Comparison of ENCODE assay signal across 9 mouse cellular contexts in the genomic region with DNA sequence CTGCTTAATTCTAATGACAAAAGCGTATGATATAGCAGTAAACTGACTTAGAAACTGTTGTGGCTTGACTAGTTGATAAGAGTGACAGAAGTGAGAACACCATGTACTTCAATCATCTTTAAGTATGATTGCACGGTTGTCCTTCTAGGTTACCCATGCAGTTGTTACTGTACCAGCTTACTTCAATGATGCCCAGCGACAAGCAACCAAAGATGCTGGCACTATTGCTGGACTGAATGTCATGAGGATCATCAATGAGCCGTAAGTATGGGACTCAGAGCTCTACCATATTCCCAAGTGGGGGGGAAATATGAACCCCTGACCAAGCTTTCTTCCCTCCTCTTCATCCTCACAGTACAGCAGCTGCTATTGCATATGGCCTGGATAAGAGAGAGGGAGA. TPM values are rescaled to one million over a fixed set of nuclear protein-coding genes. Genes with fewer than 3 reads are reported as not detected.
A peak's percentile ranks its signal among the peaks of the same experiment; 100 is the strongest.
DNase-seq lines count a peak whose midpoint lies in the region; ATAC-seq and TF ChIP-seq lines count a peak whose summit lies in the region.
"Had no signal": no experiment of that assay in that cellular context is flagged by ENCODE, and none has a peak within 500 bp of the region (broad histone marks: within the 10 kb centered on the region; RNA-seq: fewer than 3 reads in every experiment).

No protein-coding gene starts in this region.

- no peak for TF ChIP-seq CTCF in MEL (IDR thresholded peaks at IDR 0.05 in 2 of 3, conservative IDR thresholded peaks at IDR 0.05 in 1 of 3; ENCODE audit: control insufficient read depth in 1 of 3, insufficient read depth in 1 of 3, low read depth in 2 of 3, low read length in 3 of 3, poor library complexity in 1 of 3, severe bottlenecking in 1 of 3)

- peak overlapping the region; percentile 96 for H3K4me3 ChIP-seq in heart, embryonic 12.5 days
- peak overlapping the region; percentile 68 to 92 for H3K4me3 ChIP-seq in MEL (ENCODE audit: control insufficient read depth in 1 of 2, insufficient read depth in 1 of 2, low read depth in 2 of 2, low read length in 2 of 2)
- H3K4me3 ChIP-seq in hindbrain, embryonic 13.5 days, result peak overlapping the region; percentile 96
- peak overlapping the region; percentile 99 for H3K4me3 ChIP-seq in midbrain, embryonic 12.5 days

- no peak overlapping the region for H3K27ac ChIP-seq in heart, embryonic 12.5 days (ENCODE audit: poor library complexity, severe bottlenecking)
- no peak overlapping the region for H3K27ac ChIP-seq in MEL (ENCODE audit: control insufficient read depth, low read depth, low read length)
- H3K27ac ChIP-seq in hindbrain, embryonic 13.5 days, result no peak overlapping the region
- no peak overlapping the region for H3K27ac ChIP-seq in midbrain, embryonic 12.5 days (replicated peaks)

- peaks cover 63% of the 10 kb centered on the region for H3K79me2 ChIP-seq in MEL (ENCODE audit: control insufficient read depth, insufficient read depth, low read length, poor library complexity)

- WGBS in heart, embryonic 12.5 days, result 80% methylated on average over 4 of the region's 4 CpGs
- WGBS in hindbrain, embryonic 13.5 days, result 89% methylated on average over 4 of the region's 4 CpGs
- WGBS in midbrain, embryonic 12.5 days, result 92% methylated on average over 4 of the region's 4 CpGs

- peak overlapping the region; percentile 99 for H3K9ac ChIP-seq in heart, embryonic 12.5 days
- H3K9ac ChIP-seq in MEL (ENCODE audit: control insufficient read depth, low read depth, low read length, poor library complexity, severe bottlenecking), result peak overlapping the region; percentile 80
- peak overlapping the region; percentile 96; the same call in 1 of the 2 replicates for H3K9ac ChIP-seq in hindbrain, embryonic 13.5 days
- H3K9ac ChIP-seq in midbrain, embryonic 12.5 days (replicated peaks), result no peak overlapping the region

- intact Hi-C loops in heart, postnatal 25 days (cut with DNase I), result loop anchor here (2.0 to 10.0 kb wide), 2 partner anchors 19 to 331 kb away; partner anchors contain the start of genes AI182371, Cntrl and Gapvd1

- no peak for DNase-seq in heart, postnatal 25 days (ENCODE audit: low spot score)
- DNase-seq in MEL (ENCODE audit: low read depth, low spot score), result peak; percentile 50
- DNase-seq in cerebellum, adult 11 months, result no peak

- no peaks in the 10 kb centered on the region for H3K27me3 ChIP-seq in heart, embryonic 12.5 days (replicated peaks)
- H3K27me3 ChIP-seq in MEL (ENCODE audit: control insufficient read depth in 1 of 2, insufficient read depth in 2 of 2, low read length in 2 of 2), result no peaks in the 10 kb centered on the region
- no peaks in the 10 kb centered on the region for H3K27me3 ChIP-seq in hindbrain, embryonic 13.5 days
- H3K27me3 ChIP-seq in midbrain, embryonic 12.5 days, result no peaks in the 10 kb centered on the region

- no peak for TF ChIP-seq EP300 in MEL (IDR thresholded peaks at IDR 0.05; ENCODE audit: low read depth in 1 of 2, low read length in 2 of 2)

- TF ChIP-seq RAD21 in MEL (IDR thresholded peaks at IDR 0.05; ENCODE audit: low read depth, low read length), result no peak

- no peaks in the 10 kb centered on the region for H3K9me3 ChIP-seq in heart, embryonic 12.5 days (replicated peaks)
- H3K9me3 ChIP-seq in MEL (replicated peaks; ENCODE audit: insufficient read depth, low read length), result no peaks in the 10 kb centered on the region
- H3K9me3 ChIP-seq in hindbrain, embryonic 13.5 days, result no peaks in the 10 kb centered on the region
- H3K9me3 ChIP-seq in midbrain, embryonic 12.5 days, result no peaks in the 10 kb centered on the region

- ATAC-seq in heart, embryonic 12.5 days (ENCODE audit: insufficient number of reproducible peaks, low FRiP score), result no peak
- no peak for ATAC-seq in hindbrain, embryonic 13.5 days (ENCODE audit: low FRiP score)
- ATAC-seq in midbrain, embryonic 12.5 days (ENCODE audit: low FRiP score, low read depth), result no peak
- ATAC-seq in monocyte, adult 5-6 weeks (replicated peaks; ENCODE audit: insufficient number of reproducible peaks, low FRiP score, low TSS enrichment, poor library complexity, severe bottlenecking), result no peak
- ATAC-seq in cerebellum, adult (ENCODE audit: insufficient number of reproducible peaks, low FRiP score, low TSS enrichment), result no peak

- H3K4me1 ChIP-seq in heart, embryonic 12.5 days (replicated peaks), result peaks cover 42% of the 10 kb centered on the region
- H3K4me1 ChIP-seq in MEL (ENCODE audit: control insufficient read depth in 1 of 2, insufficient read depth in 2 of 2, low read length in 2 of 2), result peaks cover 2 to 18% of the 10 kb centered on the region in 2 experiments
- peaks cover 67% of the 10 kb centered on the region for H3K4me1 ChIP-seq in hindbrain, embryonic 13.5 days (replicated peaks)
- peaks cover 49% of the 10 kb centered on the region for H3K4me1 ChIP-seq in midbrain, embryonic 12.5 days

- TF ChIP-seq POLR2A in MEL (IDR thresholded peaks at IDR 0.05; ENCODE audit: control insufficient read depth in 1 of 2, insufficient read depth in 1 of 2, low read depth in 1 of 2, low read length in 2 of 2, poor library complexity in 1 of 2), result no peak

- H3K36me3 ChIP-seq in heart, embryonic 12.5 days, result peaks cover 58% of the 10 kb centered on the region
- peaks cover 43 to 52% of the 10 kb centered on the region in 2 experiments for H3K36me3 ChIP-seq in MEL (ENCODE audit: control insufficient read depth in 1 of 2, insufficient read depth in 2 of 2, low read length in 2 of 2)
- H3K36me3 ChIP-seq in hindbrain, embryonic 13.5 days, result peaks cover 53% of the 10 kb centered on the region
- peaks cover 53% of the 10 kb centered on the region for H3K36me3 ChIP-seq in midbrain, embryonic 12.5 days

- H3K4me2 ChIP-seq in heart, embryonic 12.5 days, result peak overlapping the region; percentile 77
- peak overlapping the region; percentile 76 for H3K4me2 ChIP-seq in hindbrain, embryonic 13.5 days
- H3K4me2 ChIP-seq in midbrain, embryonic 12.5 days (replicated peaks), result peak overlapping the region; percentile 70

TF ChIP-seq in MEL, 35 proteins besides CTCF, POLR2A, EP300 and RAD21:
- TF ChIP-seq HCFC1 (IDR thresholded peaks at IDR 0.05; ENCODE audit: low read depth, low read length) (no peak), TCF12 (IDR thresholded peaks at IDR 0.05; ENCODE audit: low read depth, low read length) (no peak), ZMIZ1 (IDR thresholded peaks at IDR 0.05; ENCODE audit: low read depth, low read length) (0 out of 2 replicates have a peak, but pooled peaks have one; percentile 48), SMC3 (IDR thresholded peaks at IDR 0.05; ENCODE audit: low read depth, low read length) (no peak), ETS1 (IDR thresholded peaks at IDR 0.05; ENCODE audit: low read depth, low read length) (no peak)

RNA-seq across cellular contexts. Expression of gene Hspa5, which starts 1.9 kb away (rescaled TPM):
- 916 and 917 TPM in 2 replicates for polyA plus RNA-seq in heart, embryonic 12.5 days (2016; fragmentation: Nextera tagmentation; extraction: Ambion mirVana)
- total RNA-seq in heart, postnatal 25 days (2021), result 100 to 1,000 TPM; 686 to 854 TPM
- total RNA-seq in MEL (2012; rRNA removed), result 914 and 1,250 TPM in 2 replicates
- 100 to 1,000 TPM; 147 to 649 TPM for polyA plus RNA-seq in MEL (2012; ENCODE audit: insufficient read depth in 1 of 2, insufficient read length in 2 of 2, low read depth in 1 of 2, low replicate concordance in 2 of 2, missing spikeins in 1 of 2)
- 438 and 458 TPM in 2 replicates for polyA plus RNA-seq in hindbrain, embryonic 13.5 days (2015; fragmentation: Nextera tagmentation; extraction: Ambion mirVana)
- polyA plus RNA-seq in midbrain, embryonic 12.5 days (2016; fragmentation: Nextera tagmentation; extraction: Ambion mirVana), result 609 and 641 TPM in 2 replicates
- 1,019 to 1,135 TPM (median 1,112 TPM) in 3 replicates for total RNA-seq in monocyte, adult 5-6 weeks (2017)

RNA-seq across cellular contexts. Expression of gene Gapvd1, which starts 18.6 kb away (rescaled TPM):
- 78.5 and 81.3 TPM in 2 replicates for polyA plus RNA-seq in heart, embryonic 12.5 days (2016; fragmentation: Nextera tagmentation; extraction: Ambion mirVana)
- 10 to 100 TPM; 35.6 to 38.0 TPM for total RNA-seq in heart, postnatal 25 days (2021)
- 62.4 and 65.0 TPM in 2 replicates for total RNA-seq in MEL (2012; rRNA removed)
- 100 to 1,000 TPM in 1 of 2 experiments, 10 to 100 TPM in 1; 96.7 to 174 TPM for polyA plus RNA-seq in MEL (2012; ENCODE audit: insufficient read depth in 1 of 2, insufficient read length in 2 of 2, low read depth in 1 of 2, low replicate concordance in 2 of 2, missing spikeins in 1 of 2)
- 122 and 129 TPM in 2 replicates for polyA plus RNA-seq in hindbrain, embryonic 13.5 days (2015; fragmentation: Nextera tagmentation; extraction: Ambion mirVana)
- polyA plus RNA-seq in midbrain, embryonic 12.5 days (2016; fragmentation: Nextera tagmentation; extraction: Ambion mirVana), result 124 and 130 TPM in 2 replicates
- 98.2 to 140 TPM (median 107 TPM) in 3 replicates for total RNA-seq in monocyte, adult 5-6 weeks (2017)

RNA-seq across cellular contexts. Expression of gene Rabepk, which starts 26.0 kb away (rescaled TPM):
- 26.0 and 26.1 TPM in 2 replicates for polyA plus RNA-seq in heart, embryonic 12.5 days (2016; fragmentation: Nextera tagmentation; extraction: Ambion mirVana)
- total RNA-seq in heart, postnatal 25 days (2021), result 10 to 100 TPM; 11.3 to 15.5 TPM
- total RNA-seq in MEL (2012; rRNA removed), result 47.1 and 51.2 TPM in 2 replicates
- polyA plus RNA-seq in MEL (2012; ENCODE audit: insufficient read depth in 1 of 2, insufficient read length in 2 of 2, low read depth in 1 of 2, low replicate concordance in 2 of 2, missing spikeins in 1 of 2), result 10 to 100 TPM in 1 of 2 experiments, not detected in 1; 85.3 TPM
- 28.2 TPM in 2 replicates for polyA plus RNA-seq in hindbrain, embryonic 13.5 days (2015; fragmentation: Nextera tagmentation; extraction: Ambion mirVana)
- polyA plus RNA-seq in midbrain, embryonic 12.5 days (2016; fragmentation: Nextera tagmentation; extraction: Ambion mirVana), result 20.3 and 24.6 TPM in 2 replicates
- 11.9 to 17.3 TPM (median 17.2 TPM) in 3 replicates for total RNA-seq in monocyte, adult 5-6 weeks (2017)

RNA-seq across cellular contexts. Expression of gene Fbxw2, which starts 52.4 kb away (rescaled TPM):
- 60.1 and 66.9 TPM in 2 replicates for polyA plus RNA-seq in heart, embryonic 12.5 days (2016; fragmentation: Nextera tagmentation; extraction: Ambion mirVana)
- total RNA-seq in heart, postnatal 25 days (2021), result 10 to 100 TPM; 41.9 to 45.2 TPM
- total RNA-seq in MEL (2012; rRNA removed), result 40.2 and 43.7 TPM in 2 replicates
- 100 to 1,000 TPM in 1 of 2 experiments, 10 to 100 TPM in 1; 49.7 to 101 TPM for polyA plus RNA-seq in MEL (2012; ENCODE audit: insufficient read depth in 1 of 2, insufficient read length in 2 of 2, low read depth in 1 of 2, low replicate concordance in 2 of 2, missing spikeins in 1 of 2)
- polyA plus RNA-seq in hindbrain, embryonic 13.5 days (2015; fragmentation: Nextera tagmentation; extraction: Ambion mirVana), result 83.1 and 83.8 TPM in 2 replicates
- 81.6 and 85.0 TPM in 2 replicates for polyA plus RNA-seq in midbrain, embryonic 12.5 days (2016; fragmentation: Nextera tagmentation; extraction: Ambion mirVana)
- total RNA-seq in monocyte, adult 5-6 weeks (2017), result 116 to 145 TPM (median 118 TPM) in 3 replicates

RNA-seq across cellular contexts. Expression of gene Gm34653, which starts 59.1 kb away (rescaled TPM):
- polyA plus RNA-seq in heart, embryonic 12.5 days (2016; fragmentation: Nextera tagmentation; extraction: Ambion mirVana), result not detected in 2 replicates
- not detected for total RNA-seq in heart, postnatal 25 days (2021)
- 0.08 TPM in 1 of 2 replicates, not detected in the other for total RNA-seq in MEL (2012; rRNA removed)
- polyA plus RNA-seq in MEL (2012; ENCODE audit: insufficient read depth in 1 of 2, insufficient read length in 2 of 2, low read depth in 1 of 2, low replicate concordance in 2 of 2, missing spikeins in 1 of 2), result under 1 TPM in 1 of 2 experiments, not detected in 1; 0.10 TPM
- not detected in 2 replicates for polyA plus RNA-seq in hindbrain, embryonic 13.5 days (2015; fragmentation: Nextera tagmentation; extraction: Ambion mirVana)
- 0.10 TPM in 1 of 2 replicates, not detected in the other for polyA plus RNA-seq in midbrain, embryonic 12.5 days (2016; fragmentation: Nextera tagmentation; extraction: Ambion mirVana)
- total RNA-seq in monocyte, adult 5-6 weeks (2017), result not detected in 3 replicates
- polyA plus RNA-seq: spleen, adult 2 months had no signal
